Mouse (Mus musculus) layer of hippocampus, postnatal 14 days (tissue): ENCODE results near the gene Gfi1b. TPM values are rescaled to one million over a fixed set of nuclear protein-coding genes. Genes with fewer than 3 reads are reported as not detected.

Source experiments
- DNase-seq, 2 experiments: peaks; one replicate each; pipeline ENCODE4 v3.0.0; 2021 to 2022; ENCODE audit warnings: low spot score in 2 of 2, mixed read lengths in 1 of 2
- long read RNA-seq, 2 experiments: library from polyadenylated mRNA; stranded (forward); transcript quantifications; one replicate each; pipeline ENCODE4 v2.0.0; 2021
- total RNA-seq, 2 experiments: library from RNA; stranded (reverse); gene quantifications; 2 replicates each; pipeline ENCODE4 v1.2.3; 2021

Gene Gfi1b
- not detected for total RNA-seq
- long read RNA-seq, experiment 1: 0 reads
- long read RNA-seq, experiment 2: 0 reads

- DNase-seq: no peak
These were observed at the start of gene Gfi1b for GRCm38 (mm10) chr2:28621664-28622171. Gene Gfi1b (minus strand): TSS chr2:28621982.

GRCm38 (mm10) chr2:28671438-28671837 is 49.7 kb upstream of the Gfi1b start:
- no peak for DNase-seq

GRCm38 (mm10) chr2:28665818-28666217 is 44.0 kb upstream of the Gfi1b start:
- DNase-seq: no peak

GRCm38 (mm10) chr2:28662891-28663290 is 41.1 kb upstream of the Gfi1b start:
- DNase-seq: no peak

- DNase-seq: no peak
These were observed 34.4 kb upstream of the Gfi1b start for GRCm38 (mm10) chr2:28656216-28656615.

GRCm38 (mm10) chr2:28654295-28654694 is 32.5 kb upstream of the Gfi1b start:
- no peak for DNase-seq

GRCm38 (mm10) chr2:28653351-28653750 is 31.6 kb upstream of the Gfi1b start:
- DNase-seq: no peak

GRCm38 (mm10) chr2:28650526-28650925 is 28.7 kb upstream of the Gfi1b start:
- no peak for DNase-seq

- no peak for DNase-seq
These were observed 21.3 kb upstream of the Gfi1b start for GRCm38 (mm10) chr2:28643081-28643480.

GRCm38 (mm10) chr2:28641435-28641941 is 19.7 kb upstream of the Gfi1b start:
- DNase-seq: no peak

- DNase-seq: peak; percentile 95 to 96
These were observed 19.0 kb upstream of the Gfi1b start, which contains the start of gene Tsc1 for GRCm38 (mm10) chr2:28640461-28641424. Gene Tsc1 (plus strand): TSS chr2:28641228.

- no peak for DNase-seq
These were observed 18.0 kb upstream of the Gfi1b start for GRCm38 (mm10) chr2:28639794-28640193.

GRCm38 (mm10) chr2:28638886-28639285 is 17.1 kb upstream of the Gfi1b start:
- no peak for DNase-seq

- DNase-seq: no peak
These were observed 16.6 kb upstream of the Gfi1b start for GRCm38 (mm10) chr2:28638352-28638751.

- DNase-seq: no peak
These were observed 15.5 kb upstream of the Gfi1b start for GRCm38 (mm10) chr2:28637106-28637845.

GRCm38 (mm10) chr2:28635199-28635598 is 13.4 kb upstream of the Gfi1b start:
- no peak for DNase-seq

GRCm38 (mm10) chr2:28633136-28633535 is 11.4 kb upstream of the Gfi1b start:
- no peak for DNase-seq

- DNase-seq: no peak
These were observed 10.8 kb upstream of the Gfi1b start for GRCm38 (mm10) chr2:28632626-28633025.

GRCm38 (mm10) chr2:28629911-28630381 is 8.2 kb upstream of the Gfi1b start:
- DNase-seq: no peak

GRCm38 (mm10) chr2:28628053-28628452 is 6.3 kb upstream of the Gfi1b start:
- no peak for DNase-seq

GRCm38 (mm10) chr2:28626038-28626437 is 4.3 kb upstream of the Gfi1b start:
- no peak for DNase-seq
